Mouse (Mus musculus): ENCODE data around the gene 9430097D07Rik. TPM values are rescaled to one million over a fixed set of nuclear protein-coding genes. Genes with fewer than 3 reads are reported as not detected.

9430097D07Rik gene
- total RNA-seq, 4 experiments from 2014 or later, result 0.23 to 0.74 (median 0.40) TPM

DNA sequence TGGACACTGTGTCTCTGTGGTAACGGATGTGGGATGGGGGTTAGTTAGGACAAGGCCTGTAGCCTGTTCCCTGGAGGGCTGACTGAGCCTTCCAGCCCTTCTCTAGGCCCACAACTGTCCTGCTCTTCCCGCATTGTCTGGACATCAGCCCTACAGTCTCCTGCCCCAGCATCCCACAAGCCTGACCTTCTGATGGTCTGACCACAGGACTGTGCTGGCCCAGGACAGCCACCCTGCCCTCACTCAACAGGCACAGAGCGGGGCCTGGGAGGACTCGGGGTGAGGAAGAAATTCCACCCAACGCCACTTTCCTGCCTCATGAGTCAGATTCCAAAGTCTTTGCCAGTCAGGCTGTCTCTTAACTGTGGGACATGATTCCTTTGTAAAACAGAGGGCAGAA lies 22.2 kb upstream of the 9430097D07Rik start:
- DNase-seq (ENCODE audit: low spot score in 2 of 2), result no peak

DNA sequence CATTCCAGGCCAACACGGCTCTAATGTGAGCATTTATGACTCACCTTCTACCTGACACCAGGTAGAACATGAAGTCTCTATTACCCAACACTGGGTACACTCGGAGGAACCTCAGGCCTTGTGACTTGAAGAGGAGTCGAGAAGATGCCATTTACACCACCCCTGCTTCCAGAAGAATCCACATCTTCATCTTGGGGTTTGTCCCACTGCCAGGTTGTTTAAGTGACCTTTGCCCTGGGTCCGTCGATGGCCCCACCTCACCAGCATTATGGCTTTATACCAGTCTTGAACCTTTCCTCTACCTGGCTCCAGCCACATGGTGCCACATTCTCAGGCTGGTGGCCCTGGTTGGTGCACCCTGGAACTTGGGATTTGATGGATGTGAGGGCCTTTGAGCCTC lies 21.8 kb upstream of the 9430097D07Rik start:
- DNase-seq (ENCODE audit: low spot score in 2 of 2), result no peak

DNA sequence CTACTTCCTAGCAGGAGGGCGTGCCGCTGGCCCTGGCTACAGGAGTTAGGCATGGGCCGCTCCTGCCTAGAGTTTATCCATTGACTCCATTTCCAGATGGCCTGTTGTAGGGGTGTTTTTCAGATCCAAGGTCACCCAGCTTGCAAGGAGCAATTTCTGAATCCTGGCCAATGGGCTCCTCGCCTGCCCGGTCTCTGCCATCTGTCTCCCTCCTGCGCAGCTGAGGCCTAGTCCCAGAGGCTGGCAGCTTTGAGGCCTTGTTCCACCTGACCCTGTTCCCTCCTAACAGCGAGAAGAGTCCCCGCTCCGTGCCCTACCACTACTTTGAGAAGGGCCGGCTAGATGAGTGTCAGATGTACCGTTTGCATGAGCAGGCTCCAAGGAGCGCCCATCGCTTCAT lies 21.2 kb upstream of the 9430097D07Rik start:
- DNase-seq (ENCODE audit: low spot score in 2 of 2), result no peak

DNA sequence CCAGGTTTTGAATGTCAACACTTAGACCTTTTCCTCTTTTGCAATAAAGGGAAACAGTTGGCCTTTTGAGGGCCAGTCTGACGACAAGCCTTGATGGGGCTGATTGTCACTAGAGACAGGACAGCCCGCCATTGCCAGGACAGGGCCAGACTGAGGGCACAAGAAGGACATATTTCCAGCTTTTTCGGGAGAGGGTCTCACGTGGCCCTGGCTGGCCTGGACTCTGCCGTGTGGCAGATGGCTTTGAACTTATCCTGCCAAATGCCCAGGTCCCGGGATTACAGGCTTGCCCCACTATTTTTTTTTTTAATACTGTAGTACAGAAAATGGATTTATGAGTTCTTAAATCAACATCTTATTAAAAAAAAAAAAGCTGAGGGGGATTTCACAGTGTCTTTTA lies 15.8 kb upstream of the 9430097D07Rik start:
- no peak for DNase-seq (ENCODE audit: low spot score in 2 of 2)

DNA sequence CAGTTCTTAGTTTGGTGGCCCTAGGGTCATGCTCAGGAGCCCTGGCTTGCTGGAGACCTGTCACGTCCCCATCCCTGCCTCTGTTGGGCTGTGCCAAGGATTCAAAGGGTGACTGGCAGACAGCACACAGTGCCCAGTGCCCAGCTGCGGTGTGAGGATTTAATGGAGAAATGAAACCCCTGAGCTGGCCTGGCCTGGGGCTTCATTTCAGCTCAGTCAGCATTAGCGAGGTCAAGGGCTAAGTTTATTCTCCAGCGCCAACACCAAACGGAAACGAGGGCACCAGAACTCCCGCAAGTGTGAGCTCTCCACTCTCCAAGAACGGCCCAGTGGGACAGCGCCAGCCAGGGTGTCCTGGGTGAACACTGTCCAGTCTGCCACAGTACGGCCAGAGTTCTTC lies 14.7 kb upstream of the 9430097D07Rik start:
- no peak for DNase-seq (ENCODE audit: low spot score in 2 of 2)

DNA sequence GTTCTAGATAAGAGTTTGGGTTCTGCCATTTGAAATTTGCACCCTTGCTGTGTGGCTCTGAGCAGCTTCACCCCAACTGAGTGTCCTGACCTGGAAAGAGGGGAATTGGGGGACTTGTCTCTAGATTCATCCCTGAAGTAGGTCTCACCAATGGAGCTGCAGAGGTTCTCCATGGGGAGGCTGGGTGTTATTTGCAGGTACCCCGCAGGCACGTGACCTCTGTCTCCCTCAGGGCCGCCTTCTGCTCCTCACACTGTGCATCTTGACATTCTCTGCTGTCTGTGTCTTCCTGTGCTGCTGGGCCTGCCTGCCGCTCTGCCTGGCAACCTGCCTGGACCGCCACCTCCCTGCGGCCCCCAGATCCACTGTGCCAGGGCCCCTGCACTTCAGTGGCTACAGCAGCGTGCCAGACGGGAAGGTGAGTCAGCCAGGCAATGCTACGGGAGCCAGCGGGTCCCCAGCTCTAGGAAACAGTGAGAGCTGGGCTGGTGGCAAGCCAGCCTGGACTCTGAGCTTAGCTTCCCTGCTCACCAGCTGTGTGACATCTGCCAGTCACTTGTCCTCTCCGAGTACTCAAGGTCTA lies 13.8 kb upstream of the 9430097D07Rik start:
- no peak for DNase-seq (ENCODE audit: low spot score in 2 of 2)

DNA sequence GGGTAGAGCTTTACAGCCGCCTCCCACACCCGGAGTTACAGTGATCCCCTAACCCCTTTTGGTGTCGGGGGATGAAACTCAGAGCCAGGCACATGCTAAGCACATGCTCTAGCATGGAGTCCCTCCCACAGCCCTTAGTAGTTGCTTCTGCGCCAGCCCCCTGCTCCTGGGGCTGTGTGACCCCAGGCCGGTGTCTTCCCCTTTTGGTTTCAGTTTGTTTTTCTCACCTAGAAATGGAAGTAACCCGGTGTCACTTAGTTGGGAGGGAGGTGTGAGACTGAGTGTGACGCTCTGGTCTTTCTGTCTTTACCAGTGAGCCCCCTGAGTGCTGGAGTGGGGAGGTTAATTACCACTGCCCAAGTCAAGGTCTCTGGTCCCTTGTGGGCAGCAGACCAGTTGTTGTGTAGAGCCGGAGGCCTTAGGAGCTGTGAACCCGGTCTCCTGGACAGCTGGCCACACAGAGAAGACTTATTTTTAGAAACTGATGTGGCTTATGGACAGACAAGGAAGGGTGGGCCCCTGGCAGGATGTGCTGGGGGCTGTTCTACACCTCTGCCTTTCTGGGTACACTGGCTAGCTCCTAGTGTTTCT lies 12.3 kb upstream of the 9430097D07Rik start:
- DNase-seq (ENCODE audit: low spot score in 2 of 2), result no peak

DNA sequence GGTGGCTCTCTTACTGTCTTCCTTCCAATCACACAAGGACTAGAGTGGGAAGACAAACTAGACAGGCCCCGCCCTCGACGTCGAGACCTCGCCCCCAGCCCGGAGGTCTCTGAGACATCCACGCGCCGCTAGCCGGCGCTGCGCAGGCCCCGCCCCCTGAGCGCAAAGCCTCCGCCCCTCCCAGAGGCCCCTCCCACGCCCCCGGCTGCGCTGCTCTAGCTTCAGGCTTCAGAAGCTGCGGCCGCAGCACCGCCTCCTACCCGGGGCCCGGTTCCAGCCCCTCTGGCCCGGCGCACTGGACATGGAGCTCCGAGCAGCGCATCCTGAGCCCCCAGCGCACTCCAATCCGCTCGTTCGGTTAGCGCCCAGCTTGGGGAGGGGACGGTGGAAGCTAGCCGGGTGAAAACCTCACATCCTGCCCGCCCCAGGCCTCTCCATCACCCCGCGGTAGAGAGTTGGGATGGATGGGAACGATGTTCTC lies 11.4 kb upstream of the 9430097D07Rik start, which contains the start of gene St6galnac4:
Gene St6galnac4, plus strand, starts transcription at position 225 of the 481 bp plus-strand sequence.
- DNase-seq (ENCODE audit: low spot score in 2 of 2), result peak; percentile 82 to 83

DNA sequence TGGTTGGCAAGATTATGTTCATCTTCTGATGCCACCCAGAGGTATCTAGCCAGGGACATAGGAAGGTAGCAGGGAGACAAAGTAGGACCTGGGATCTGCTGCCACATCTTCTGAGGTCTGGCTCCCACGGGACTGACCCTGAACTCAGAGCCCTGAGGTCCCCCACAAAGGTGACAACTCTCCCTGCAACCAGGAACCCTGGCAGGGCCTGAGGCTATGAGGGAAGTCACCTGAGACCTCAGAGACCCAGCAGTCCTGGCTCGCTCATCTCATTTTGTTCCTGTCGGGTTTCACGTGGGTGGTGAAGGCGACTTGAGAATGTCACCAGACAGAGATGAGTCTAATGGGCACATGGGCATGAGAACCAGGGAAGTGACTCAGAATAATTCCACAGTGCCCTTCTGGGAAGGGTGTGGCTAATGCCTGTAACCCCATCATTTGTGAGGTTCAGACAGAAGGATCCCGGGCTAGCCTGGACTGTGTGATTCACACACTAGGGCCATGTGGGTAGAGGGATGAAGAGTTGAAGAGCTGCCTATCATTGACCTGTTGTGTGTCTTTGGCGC lies 9.7 kb upstream of the 9430097D07Rik start:
- DNase-seq (ENCODE audit: low spot score in 2 of 2), result no peak

DNA sequence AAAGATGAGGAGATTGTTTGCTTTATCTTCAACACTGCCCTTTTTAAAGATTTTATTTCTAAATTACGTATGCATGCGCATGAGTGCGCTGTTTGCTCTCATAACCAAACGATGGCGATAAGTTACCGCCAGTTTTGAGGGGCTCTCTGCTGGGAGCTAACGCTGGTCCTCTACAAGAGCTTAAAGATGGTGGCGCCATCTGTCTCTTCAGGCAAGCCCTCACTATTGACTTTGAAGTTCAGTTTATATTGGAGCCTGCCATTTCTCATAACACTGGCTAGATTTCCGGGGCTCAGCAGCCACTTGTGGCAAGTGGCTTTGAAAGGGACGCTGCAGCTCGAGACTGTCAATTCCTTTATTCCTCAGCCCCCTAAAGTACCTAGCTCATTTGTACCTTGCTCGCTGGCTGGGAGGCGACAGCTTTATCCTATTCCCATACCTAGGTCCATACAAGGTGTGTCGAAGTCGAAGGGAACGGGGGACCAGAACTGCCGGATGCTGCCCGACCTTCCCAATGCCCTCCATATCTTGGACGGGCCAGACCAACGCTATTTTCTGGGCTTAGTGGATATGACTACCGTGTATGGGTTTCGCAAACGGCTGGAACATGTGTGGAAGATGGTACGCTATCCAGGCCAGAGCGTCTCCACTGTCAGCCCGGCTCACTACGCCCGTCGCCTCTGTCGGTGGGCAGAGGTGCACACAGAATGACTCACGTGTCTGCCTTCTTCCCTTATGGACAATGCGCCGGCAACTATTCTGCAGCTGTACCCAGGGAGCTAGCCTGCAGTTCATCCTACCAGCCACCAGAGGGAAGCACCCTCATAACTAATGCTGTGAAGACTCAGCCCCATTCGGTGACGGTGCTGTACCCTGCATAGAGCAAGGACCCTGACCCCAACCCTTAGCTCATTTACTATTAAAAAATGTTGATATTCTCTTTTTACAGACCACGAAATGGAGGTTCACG lies 7.6 kb upstream of the 9430097D07Rik start:
- peak; percentile 83 to 89 for DNase-seq (ENCODE audit: low spot score in 2 of 2)

DNA sequence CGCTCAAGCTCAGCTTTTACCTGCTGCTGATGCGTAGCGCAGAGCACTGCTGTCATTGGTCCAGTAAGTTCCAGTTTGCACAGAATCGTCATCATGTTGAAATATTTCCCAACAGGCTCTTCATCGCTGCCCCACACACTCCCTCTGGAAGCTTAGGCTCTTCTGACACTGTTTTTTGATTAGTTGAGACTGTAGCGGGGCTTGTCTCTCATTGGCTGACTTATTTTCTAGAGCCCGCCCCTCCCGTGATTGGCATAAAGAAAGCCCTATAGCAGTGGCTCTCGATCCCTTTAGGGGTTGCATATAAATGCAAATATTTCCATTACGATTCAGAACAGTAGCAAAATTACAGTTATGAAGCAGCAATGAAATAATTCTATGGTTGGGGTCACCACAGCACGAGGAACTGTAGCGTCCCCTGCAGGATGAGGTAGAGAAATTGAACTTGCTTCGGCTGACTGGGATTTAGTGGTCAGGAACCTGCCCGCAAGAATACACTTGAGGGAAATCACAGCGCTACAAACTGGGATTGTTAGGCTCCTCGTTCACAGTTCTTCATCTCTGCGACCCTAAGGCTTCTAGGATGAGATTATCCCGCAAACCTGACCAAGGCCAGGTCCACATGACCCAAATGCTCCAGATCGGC lies 6.1 kb upstream of the 9430097D07Rik start:
- DNase-seq (ENCODE audit: low spot score in 2 of 2), result peak; percentile 73 to 81

DNA sequence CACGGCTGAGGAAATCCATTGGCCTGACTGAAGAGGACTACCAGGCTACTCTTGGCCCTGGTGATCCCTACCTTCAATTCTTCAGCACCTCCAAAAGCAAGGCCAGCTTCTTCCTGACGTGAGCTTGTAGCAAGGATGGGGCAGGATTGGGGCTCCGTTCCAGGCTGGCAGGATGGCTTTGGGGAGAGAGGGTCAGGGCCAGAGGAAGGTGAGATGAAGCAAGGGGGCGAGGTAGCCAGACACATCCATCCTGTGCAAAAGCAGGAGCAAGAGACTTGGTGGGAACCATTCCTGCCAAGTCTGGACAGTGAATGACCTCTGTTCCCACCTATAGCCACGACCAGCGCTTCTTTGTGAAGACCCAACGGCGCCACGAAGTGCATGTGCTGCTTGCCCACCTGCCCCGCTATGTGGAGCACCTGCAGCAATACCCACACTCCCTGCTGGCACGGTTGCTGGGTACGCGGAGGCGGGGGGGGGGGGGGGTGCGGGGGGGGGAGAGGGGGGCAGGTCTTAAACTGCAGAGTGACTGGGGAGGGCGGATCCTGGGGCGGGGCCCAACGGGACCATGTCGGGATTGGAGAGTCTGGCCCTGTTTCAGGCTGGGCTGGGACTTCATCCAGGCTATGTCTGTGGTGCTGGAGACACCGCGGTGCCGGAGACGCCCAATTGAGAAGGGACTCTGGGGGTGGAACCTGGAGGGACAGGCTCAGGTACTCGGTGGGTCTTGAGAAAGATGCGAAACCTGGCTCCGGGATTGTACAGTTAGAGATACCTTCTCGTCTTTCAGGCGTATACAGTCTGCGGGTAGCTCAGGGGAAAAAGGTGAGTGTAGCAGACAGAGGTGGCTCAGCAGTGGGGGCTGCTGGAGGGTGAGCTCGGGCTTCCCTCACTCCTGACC lies 2.9 kb upstream of the 9430097D07Rik start:
- DNase-seq (ENCODE audit: low spot score in 2 of 2), result no peak

DNA sequence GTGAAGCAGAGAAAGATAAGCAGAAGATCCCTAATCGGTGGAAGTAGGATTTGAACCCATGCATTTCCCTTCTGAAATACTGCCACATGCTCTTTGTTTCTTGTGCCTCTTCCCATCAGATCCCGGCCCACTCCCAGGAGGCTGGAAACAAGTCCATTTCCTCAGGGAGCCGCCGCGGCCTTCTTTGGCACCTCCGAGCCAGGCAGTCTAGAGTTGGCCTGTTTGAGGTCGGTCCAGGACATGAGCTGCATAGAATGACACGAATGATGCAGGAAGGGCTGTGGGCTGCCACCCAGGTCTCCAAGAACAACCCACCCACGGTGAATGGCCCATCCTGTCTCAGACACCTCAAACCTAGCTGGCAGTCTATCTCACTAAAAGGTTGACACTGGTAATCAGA lies 1.0 kb upstream of the 9430097D07Rik start:
- no peak for DNase-seq (ENCODE audit: low spot score in 2 of 2)

DNA sequence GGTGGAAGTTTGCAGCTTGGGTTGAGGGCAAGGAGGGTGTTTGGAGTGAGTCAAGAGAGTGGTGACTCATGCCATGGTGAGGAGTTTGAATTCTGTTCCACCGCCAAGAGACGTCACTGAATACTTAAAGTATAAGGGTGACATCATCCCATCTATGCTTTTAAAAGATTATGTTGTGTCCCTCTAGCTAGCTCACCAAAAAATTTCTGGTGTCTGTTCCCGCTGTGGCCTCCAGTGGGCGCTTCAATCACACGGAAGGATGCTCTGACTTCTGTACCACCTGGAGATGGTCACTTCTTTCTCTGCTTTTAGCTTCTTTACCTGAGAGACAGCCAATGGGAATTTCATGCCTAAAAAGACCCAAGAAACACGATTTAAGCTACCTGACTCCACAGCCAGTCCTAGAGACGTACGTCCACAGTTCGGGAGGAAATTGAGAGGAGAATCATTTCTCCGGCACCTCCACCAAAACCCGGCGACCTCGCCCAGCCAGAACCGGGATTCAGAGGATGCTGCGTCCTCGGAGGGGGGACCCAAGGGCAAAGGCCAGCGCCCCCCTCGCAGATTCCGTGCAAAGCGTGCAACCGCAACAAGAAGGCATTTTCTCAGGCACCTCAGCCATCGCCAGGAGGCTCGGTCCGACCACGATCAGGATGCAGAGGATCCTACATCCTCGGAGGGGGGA lies 441 bp downstream of the 9430097D07Rik start:
- peak in 1 of 2 experiments; percentile 71 for DNase-seq (ENCODE audit: low spot score in 2 of 2)

DNA sequence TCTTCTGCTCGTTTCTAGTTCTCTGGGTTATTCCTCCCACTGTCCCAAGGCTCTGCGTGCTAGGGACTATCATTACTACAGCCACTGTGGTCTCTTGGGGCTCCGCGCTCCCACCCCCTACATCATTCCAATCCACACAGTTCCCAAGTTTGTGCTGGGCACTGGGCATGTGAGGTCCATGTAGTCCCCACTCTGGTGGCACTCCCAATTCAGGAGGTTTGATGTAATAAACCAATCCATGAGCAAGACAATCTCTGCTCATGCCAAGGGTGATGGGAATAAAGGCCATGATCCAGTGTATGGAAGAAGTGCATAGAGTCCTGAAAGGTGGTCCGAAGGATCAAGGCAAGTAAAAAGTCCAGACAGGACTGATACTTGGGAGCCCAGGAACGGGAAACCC lies 987 bp downstream of the 9430097D07Rik start, which contains the start of gene Pip5kl1:
Gene Pip5kl1, plus strand, starts transcription at position 301 of the 400 bp plus-strand sequence.
- DNase-seq (ENCODE audit: low spot score in 2 of 2), result no peak

DNA sequence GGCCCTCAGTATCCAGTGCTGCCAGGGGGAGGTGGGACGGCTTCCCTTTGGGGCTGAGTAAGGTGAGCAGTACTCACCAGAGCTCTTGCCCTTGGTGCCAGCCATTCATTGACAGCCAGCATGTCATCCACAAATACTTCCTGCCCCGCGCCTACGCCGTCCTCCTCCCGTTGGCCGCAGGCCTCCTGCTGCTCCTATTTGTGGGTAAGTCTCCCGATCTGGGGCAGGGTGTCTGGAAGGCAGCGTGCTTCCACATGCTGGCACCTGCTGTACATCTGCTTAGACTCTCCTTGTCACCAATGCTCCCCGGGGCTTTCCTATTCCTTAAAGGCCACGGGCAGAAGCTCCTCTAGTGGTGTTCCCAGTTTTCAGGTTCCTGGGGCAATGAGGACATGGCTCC lies 3.3 kb downstream of the 9430097D07Rik start:
- DNase-seq (ENCODE audit: low spot score in 2 of 2), result no peak

DNA sequence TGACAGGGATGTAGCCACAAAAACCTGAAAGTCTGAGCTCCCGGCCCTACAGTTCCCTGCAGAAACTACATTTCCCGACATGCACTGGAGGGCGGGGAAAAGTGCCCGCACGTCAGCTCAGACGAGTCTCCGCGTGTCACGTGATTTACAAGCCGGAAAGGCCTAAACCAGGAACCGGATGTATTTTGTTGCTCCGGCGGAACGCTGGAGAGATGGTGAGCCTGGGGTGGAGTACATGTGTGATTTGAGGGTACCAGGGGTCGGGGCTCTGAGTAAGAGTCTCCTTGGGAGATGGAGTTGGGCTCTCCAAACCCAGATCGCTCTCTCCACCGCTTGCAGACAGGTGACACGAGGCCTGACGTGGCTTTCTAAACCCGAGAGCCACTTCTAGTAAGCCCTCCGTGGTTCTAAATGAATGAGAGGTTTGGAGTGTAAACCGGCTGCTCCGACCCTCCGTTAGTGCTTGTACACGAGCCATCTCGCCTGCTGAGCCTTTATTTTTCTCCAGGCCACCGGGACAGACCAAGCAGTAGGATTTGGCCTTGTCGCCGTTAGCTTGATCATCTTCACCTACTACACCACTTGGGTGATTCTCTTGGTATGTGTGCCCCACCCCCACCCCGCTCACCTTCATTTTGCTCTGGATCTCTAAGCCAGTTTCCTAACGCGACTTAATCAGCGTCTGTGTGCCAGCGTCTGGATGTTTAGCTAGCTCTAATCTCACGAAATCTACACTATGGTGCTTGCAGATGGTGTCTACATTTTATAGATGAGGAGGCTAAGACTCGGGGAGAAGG lies 4.6 kb downstream of the 9430097D07Rik start, which contains the start of gene Dpm2:
Gene Dpm2, plus strand, starts transcription at position 161 of the 797 bp plus-strand sequence.
- DNase-seq (ENCODE audit: low spot score in 2 of 2), result peak; percentile 91 to 92

DNA sequence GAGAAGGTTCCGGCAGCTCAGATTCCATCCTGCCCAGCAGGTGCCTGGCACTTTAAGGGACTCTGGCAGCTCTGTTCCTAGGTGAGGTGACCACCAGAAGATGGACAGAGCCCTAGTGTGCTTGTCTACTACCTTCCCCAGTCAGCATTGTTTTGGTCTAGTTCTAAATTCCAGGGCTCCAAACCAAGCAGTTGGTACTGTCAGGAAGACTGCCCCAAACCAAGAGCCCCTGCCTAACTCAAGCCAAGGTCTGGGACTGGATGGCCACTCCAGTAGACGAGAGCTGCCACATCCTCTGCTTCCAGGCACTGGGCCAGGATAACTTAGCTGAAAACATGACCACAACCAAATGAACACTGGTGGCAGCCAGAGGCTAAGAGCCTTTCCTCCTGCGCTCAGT lies 6.5 kb downstream of the 9430097D07Rik start:
- DNase-seq (ENCODE audit: low spot score in 2 of 2), result no peak

DNA sequence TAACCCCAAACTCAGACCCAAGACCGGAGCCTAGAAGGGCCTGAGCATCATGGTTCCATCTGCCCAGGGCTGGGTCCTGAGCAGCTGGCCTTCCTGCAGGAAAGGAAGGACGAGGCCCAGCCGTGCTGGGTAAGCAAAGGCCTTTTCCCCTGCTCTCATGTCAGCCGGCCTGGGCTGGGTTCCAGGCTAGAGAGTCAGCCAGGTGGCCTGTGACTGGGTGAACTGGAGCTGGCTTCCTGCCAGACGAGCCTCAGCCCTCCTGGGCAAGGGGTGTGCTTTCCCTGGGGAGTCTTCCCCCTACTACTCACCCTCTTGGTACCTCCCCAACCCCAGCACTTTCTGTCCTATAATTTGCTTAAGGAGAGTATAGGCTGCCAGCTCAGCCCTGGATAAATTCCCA lies 7.3 kb downstream of the 9430097D07Rik start:
- DNase-seq (ENCODE audit: low spot score in 2 of 2), result no peak
